Mouse (Mus musculus): ENCODE results near the gene Steap3. TPM values are rescaled to one million over a fixed set of nuclear protein-coding genes. Genes with fewer than 3 reads are reported as not detected.

The Steap3 gene
- polyA plus RNA-seq, 1 experiment = 12.7 TPM

- Histone ChIP-seq H3K4me3 (ENCODE audit: insufficient read depth, low read depth, low read length) (peak overlapping the region; percentile 16; the same call in 1 of the 2 replicates), H3K4me1 (ENCODE audit: control insufficient read depth, insufficient read depth, insufficient read length, low read length) (peaks cover 39% of the 10 kb centered on the region), H3K27ac (replicated peaks; ENCODE audit: low read depth, low read length) (peak overlapping the region; percentile 55)
Measured at GRCm38 (mm10) chr1:120261166-120261565, 11.3 kb downstream of the Steap3 start.

GRCm38 (mm10) chr1:120259249-120259648, 13.3 kb downstream of the Steap3 start:
- H3K4me3 ChIP-seq (ENCODE audit: insufficient read depth, low read depth, low read length) = no peak overlapping the region
- H3K27ac ChIP-seq (replicated peaks; ENCODE audit: low read depth, low read length) = no peak overlapping the region
- H3K4me1 ChIP-seq (ENCODE audit: control insufficient read depth, insufficient read depth, insufficient read length, low read length) = peaks cover 31% of the 10 kb centered on the region

GRCm38 (mm10) chr1:120258744-120259143, 13.8 kb downstream of the Steap3 start:
- H3K4me1 ChIP-seq (ENCODE audit: control insufficient read depth, insufficient read depth, insufficient read length, low read length) = peaks cover 26% of the 10 kb centered on the region
- H3K27ac ChIP-seq (replicated peaks; ENCODE audit: low read depth, low read length) = no peak overlapping the region
- H3K4me3 ChIP-seq (ENCODE audit: insufficient read depth, low read depth, low read length) = peak overlapping the region; percentile 26; the same call in 1 of the 2 replicates

GRCm38 (mm10) chr1:120258245-120258644, 14.3 kb downstream of the Steap3 start:
- H3K4me1 ChIP-seq (ENCODE audit: control insufficient read depth, insufficient read depth, insufficient read length, low read length) = peaks cover 26% of the 10 kb centered on the region
- H3K4me3 ChIP-seq (ENCODE audit: insufficient read depth, low read depth, low read length) = peak overlapping the region; percentile 26
- H3K27ac ChIP-seq (replicated peaks; ENCODE audit: low read depth, low read length) = peak overlapping the region; percentile 78; the same call in 1 of the 2 replicates

GRCm38 (mm10) chr1:120253751-120254150, 18.8 kb downstream of the Steap3 start:
- H3K4me1 ChIP-seq (ENCODE audit: control insufficient read depth, insufficient read depth, insufficient read length, low read length) = 0 out of 2 replicates have a peak, but pooled peaks cover 2% of the 10 kb centered on the region
- peak overlapping the region; percentile 74 for H3K27ac ChIP-seq (replicated peaks; ENCODE audit: low read depth, low read length)
- no peak overlapping the region for H3K4me3 ChIP-seq (ENCODE audit: insufficient read depth, low read depth, low read length)

- Histone ChIP-seq H3K4me1 (ENCODE audit: control insufficient read depth, insufficient read depth, insufficient read length, low read length) (peaks cover 2% of the 10 kb centered on the region; the same call in 1 of the 2 replicates), H3K4me3 (ENCODE audit: insufficient read depth, low read depth, low read length) (no peak overlapping the region), H3K27ac (replicated peaks; ENCODE audit: low read depth, low read length) (no peak overlapping the region; the same call in 1 of the 2 replicates)
Measured at GRCm38 (mm10) chr1:120252519-120253160, 19.9 kb downstream of the Steap3 start.

GRCm38 (mm10) chr1:120251193-120251592, 21.3 kb downstream of the Steap3 start:
- Histone ChIP-seq H3K4me1 (ENCODE audit: control insufficient read depth, insufficient read depth, insufficient read length, low read length) (peaks cover 12% of the 10 kb centered on the region), H3K4me3 (ENCODE audit: insufficient read depth, low read depth, low read length) (no peak overlapping the region), H3K27ac (replicated peaks; ENCODE audit: low read depth, low read length) (peak overlapping the region; percentile 43)

- Histone ChIP-seq H3K27ac (replicated peaks; ENCODE audit: low read depth, low read length) (no peak overlapping the region), H3K4me1 (ENCODE audit: control insufficient read depth, insufficient read depth, insufficient read length, low read length) (peaks cover 12% of the 10 kb centered on the region), H3K4me3 (ENCODE audit: insufficient read depth, low read depth, low read length) (no peak overlapping the region)
Measured at GRCm38 (mm10) chr1:120250586-120250985, 21.9 kb downstream of the Steap3 start.

- no peak overlapping the region for H3K4me3 ChIP-seq (ENCODE audit: insufficient read depth, low read depth, low read length)
- H3K27ac ChIP-seq (replicated peaks; ENCODE audit: low read depth, low read length) = no peak overlapping the region
- peaks cover 12% of the 10 kb centered on the region for H3K4me1 ChIP-seq (ENCODE audit: control insufficient read depth, insufficient read depth, insufficient read length, low read length)
Measured at GRCm38 (mm10) chr1:120249842-120250241, 22.7 kb downstream of the Steap3 start.

- peaks cover 10% of the 10 kb centered on the region for H3K4me1 ChIP-seq (ENCODE audit: control insufficient read depth, insufficient read depth, insufficient read length, low read length)
- H3K27ac ChIP-seq (replicated peaks; ENCODE audit: low read depth, low read length) = no peak overlapping the region
- H3K4me3 ChIP-seq (ENCODE audit: insufficient read depth, low read depth, low read length) = no peak overlapping the region
Measured at GRCm38 (mm10) chr1:120248156-120248555, 24.3 kb downstream of the Steap3 start.

GRCm38 (mm10) chr1:120247351-120247750, 25.2 kb downstream of the Steap3 start:
- no peak overlapping the region; the same call in 1 of the 2 replicates for H3K27ac ChIP-seq (replicated peaks; ENCODE audit: low read depth, low read length)

GRCm38 (mm10) chr1:120246946-120247345, 25.6 kb downstream of the Steap3 start:
- H3K4me3 ChIP-seq (ENCODE audit: insufficient read depth, low read depth, low read length) = no peak overlapping the region
- H3K27ac ChIP-seq (replicated peaks; ENCODE audit: low read depth, low read length) = no peak overlapping the region; the same call in 1 of the 2 replicates
- peaks cover 10% of the 10 kb centered on the region for H3K4me1 ChIP-seq (ENCODE audit: control insufficient read depth, insufficient read depth, insufficient read length, low read length)

More at GRCm38 (mm10) chr1:120247351-120247750, 25.2 kb downstream of the Steap3 start:
- H3K4me3 ChIP-seq (ENCODE audit: insufficient read depth, low read depth, low read length) = no peak overlapping the region
- peaks cover 10% of the 10 kb centered on the region for H3K4me1 ChIP-seq (ENCODE audit: control insufficient read depth, insufficient read depth, insufficient read length, low read length)

- Histone ChIP-seq H3K4me3 (ENCODE audit: insufficient read depth, low read depth, low read length) (no peak overlapping the region), H3K4me1 (ENCODE audit: control insufficient read depth, insufficient read depth, insufficient read length, low read length) (peaks cover 10% of the 10 kb centered on the region), H3K27ac (replicated peaks; ENCODE audit: low read depth, low read length) (0 out of 2 replicates have a peak overlapping the region, but pooled peaks have one; percentile 20)
Measured at GRCm38 (mm10) chr1:120245661-120246131, 26.8 kb downstream of the Steap3 start.

GRCm38 (mm10) chr1:120244646-120245045, 27.9 kb downstream of the Steap3 start:
- no peak overlapping the region for H3K27ac ChIP-seq (replicated peaks; ENCODE audit: low read depth, low read length)

GRCm38 (mm10) chr1:120243987-120244386, 28.5 kb downstream of the Steap3 start:
- Histone ChIP-seq H3K4me1 (ENCODE audit: control insufficient read depth, insufficient read depth, insufficient read length, low read length) (peaks cover 10% of the 10 kb centered on the region), H3K27ac (replicated peaks; ENCODE audit: low read depth, low read length) (no peak overlapping the region), H3K4me3 (ENCODE audit: insufficient read depth, low read depth, low read length) (no peak overlapping the region)

More at GRCm38 (mm10) chr1:120244646-120245045, 27.9 kb downstream of the Steap3 start:
- H3K4me3 ChIP-seq (ENCODE audit: insufficient read depth, low read depth, low read length) = no peak overlapping the region
- H3K4me1 ChIP-seq (ENCODE audit: control insufficient read depth, insufficient read depth, insufficient read length, low read length) = peaks cover 10% of the 10 kb centered on the region

GRCm38 (mm10) chr1:120237068-120237467, 35.4 kb downstream of the Steap3 start:
- Histone ChIP-seq H3K4me3 (ENCODE audit: insufficient read depth, low read depth, low read length) (no peak overlapping the region), H3K4me1 (ENCODE audit: control insufficient read depth, insufficient read depth, insufficient read length, low read length) (no peaks in the 10 kb centered on the region), H3K27ac (replicated peaks; ENCODE audit: low read depth, low read length) (no peak overlapping the region)
